Mouse (Mus musculus) embryo, embryonic 11 days (tissue): ENCODE measurements around the gene Sp2.

Experiments
- DNase-seq: peaks from one replicate; pipeline ENCODE4 v3.0.0-alpha.2; 2015

Sp2 gene

GRCm38 (mm10) chr11:96969746-96970145 lies 13.0 kb downstream of the Sp2 start:
- DNase-seq = no peak

- DNase-seq = no peak
Measured at GRCm38 (mm10) chr11:96969280-96969722, 13.5 kb downstream of the Sp2 start.

GRCm38 (mm10) chr11:96968476-96968875 lies 14.3 kb downstream of the Sp2 start:
- no peak for DNase-seq

- no peak for DNase-seq
Measured at GRCm38 (mm10) chr11:96967544-96968269, 15.1 kb downstream of the Sp2 start.

GRCm38 (mm10) chr11:96966914-96967543 lies 15.7 kb downstream of the Sp2 start:
- DNase-seq = no peak

- DNase-seq = no peak
Measured at GRCm38 (mm10) chr11:96966172-96966571, 16.6 kb downstream of the Sp2 start.

- peak; percentile 88 for DNase-seq
Measured at GRCm38 (mm10) chr11:96963580-96963979, 19.2 kb downstream of the Sp2 start.

GRCm38 (mm10) chr11:96957061-96957805 lies 25.5 kb downstream of the Sp2 start:
- no peak for DNase-seq

- peak; percentile 52 for DNase-seq
Measured at GRCm38 (mm10) chr11:96956009-96956724, 26.6 kb downstream of the Sp2 start.

GRCm38 (mm10) chr11:96955094-96955493 lies 27.7 kb downstream of the Sp2 start:
- no peak for DNase-seq

GRCm38 (mm10) chr11:96952896-96953295 lies 29.9 kb downstream of the Sp2 start:
- no peak for DNase-seq

- no peak for DNase-seq
Measured at GRCm38 (mm10) chr11:96952426-96952825, 30.3 kb downstream of the Sp2 start.

GRCm38 (mm10) chr11:96950767-96951166 lies 32.0 kb downstream of the Sp2 start:
- no peak for DNase-seq

GRCm38 (mm10) chr11:96947849-96948248 lies 34.9 kb downstream of the Sp2 start:
- DNase-seq = no peak

- DNase-seq = no peak
Measured at GRCm38 (mm10) chr11:96946498-96946897, 36.3 kb downstream of the Sp2 start.

GRCm38 (mm10) chr11:96944844-96945580 lies 37.7 kb downstream of the Sp2 start:
- DNase-seq = no peak

GRCm38 (mm10) chr11:96943746-96944304 lies 38.9 kb downstream of the Sp2 start, which contains the start of gene Pnpo:
Gene Pnpo (minus strand): TSS chr11:96943986.
- peak; percentile 94 for DNase-seq

GRCm38 (mm10) chr11:96941989-96942590 lies 40.7 kb downstream of the Sp2 start:
- no peak for DNase-seq

- no peak for DNase-seq
Measured at GRCm38 (mm10) chr11:96940578-96941465, 41.9 kb downstream of the Sp2 start.

- no peak for DNase-seq
Measured at GRCm38 (mm10) chr11:96938426-96938800, 44.3 kb downstream of the Sp2 start.
